Mouse (Mus musculus) left cerebral cortex, adult 11 months (tissue): ENCODE data around the gene Slpi.
A peak's percentile ranks its signal among the peaks of the same experiment; 100 is the strongest.

ENCODE experiments used
- DNase-seq: peaks from one replicate; pipeline ENCODE4 v3.0.0; 2022; ENCODE audit warnings: low spot score

Slpi gene

GRCm38 (mm10) chr2:164419489-164419888 is 30.6 kb upstream of the Slpi start:
- no peak for DNase-seq

GRCm38 (mm10) chr2:164418308-164418875 is 29.5 kb upstream of the Slpi start:
- DNase-seq, result no peak

- DNase-seq, result no peak
These were observed 28.3 kb upstream of the Slpi start for GRCm38 (mm10) chr2:164417198-164417597.

GRCm38 (mm10) chr2:164414581-164414980 is 25.7 kb upstream of the Slpi start:
- no peak for DNase-seq

GRCm38 (mm10) chr2:164414167-164414566 is 25.3 kb upstream of the Slpi start:
- DNase-seq, result no peak

- peak; percentile 44 for DNase-seq
These were observed 18.8 kb upstream of the Slpi start for GRCm38 (mm10) chr2:164407708-164408107.

GRCm38 (mm10) chr2:164405519-164405918 is 16.6 kb upstream of the Slpi start:
- DNase-seq, result no peak

GRCm38 (mm10) chr2:164405060-164405459 is 16.2 kb upstream of the Slpi start, which contains the start of gene Matn4:
Gene Matn4 (minus strand): TSS chr2:164405160.
- no peak for DNase-seq

- DNase-seq, result no peak
These were observed 15.4 kb upstream of the Slpi start for GRCm38 (mm10) chr2:164404082-164404990.

- DNase-seq, result no peak
These were observed 14.6 kb upstream of the Slpi start for GRCm38 (mm10) chr2:164403396-164404081.

GRCm38 (mm10) chr2:164402906-164403305 is 14.0 kb upstream of the Slpi start, which contains the start of gene Rbpjl:
Gene Rbpjl (plus strand): TSS chr2:164403141.
- peak; percentile 29 for DNase-seq

- no peak for DNase-seq
These were observed 8.0 kb upstream of the Slpi start for GRCm38 (mm10) chr2:164396911-164397310.

- DNase-seq, result no peak
These were observed 7.2 kb upstream of the Slpi start for GRCm38 (mm10) chr2:164396076-164396475.

- DNase-seq, result no peak
These were observed 4.2 kb upstream of the Slpi start for GRCm38 (mm10) chr2:164393126-164393525.

GRCm38 (mm10) chr2:164389499-164389898 is 604 bp upstream of the Slpi start:
- DNase-seq, result peak; percentile 78

- peak; percentile 23 for DNase-seq
These were observed 1.9 kb downstream of the Slpi start for GRCm38 (mm10) chr2:164386953-164387352.

GRCm38 (mm10) chr2:164385927-164386763 is 2.8 kb downstream of the Slpi start:
- peak; percentile 47 for DNase-seq

GRCm38 (mm10) chr2:164383656-164384399 is 5.1 kb downstream of the Slpi start:
- no peak for DNase-seq

- no peak for DNase-seq
These were observed 5.9 kb downstream of the Slpi start for GRCm38 (mm10) chr2:164382971-164383370.

- no peak for DNase-seq
These were observed 7.2 kb downstream of the Slpi start for GRCm38 (mm10) chr2:164381726-164382125.
